Mouse (Mus musculus) monocyte, adult 2 months (primary cell): ENCODE measurements around the gene Akt2.
A peak's percentile ranks its signal among the peaks of the same experiment; 100 is the strongest.

ENCODE experiments used
- DNase-seq, 2 experiments: peaks; one replicate each; pipeline ENCODE4 v3.0.0; 2022; ENCODE audit warnings: low spot score in 2 of 2, low read depth in 1 of 2

Akt2 gene

DNA sequence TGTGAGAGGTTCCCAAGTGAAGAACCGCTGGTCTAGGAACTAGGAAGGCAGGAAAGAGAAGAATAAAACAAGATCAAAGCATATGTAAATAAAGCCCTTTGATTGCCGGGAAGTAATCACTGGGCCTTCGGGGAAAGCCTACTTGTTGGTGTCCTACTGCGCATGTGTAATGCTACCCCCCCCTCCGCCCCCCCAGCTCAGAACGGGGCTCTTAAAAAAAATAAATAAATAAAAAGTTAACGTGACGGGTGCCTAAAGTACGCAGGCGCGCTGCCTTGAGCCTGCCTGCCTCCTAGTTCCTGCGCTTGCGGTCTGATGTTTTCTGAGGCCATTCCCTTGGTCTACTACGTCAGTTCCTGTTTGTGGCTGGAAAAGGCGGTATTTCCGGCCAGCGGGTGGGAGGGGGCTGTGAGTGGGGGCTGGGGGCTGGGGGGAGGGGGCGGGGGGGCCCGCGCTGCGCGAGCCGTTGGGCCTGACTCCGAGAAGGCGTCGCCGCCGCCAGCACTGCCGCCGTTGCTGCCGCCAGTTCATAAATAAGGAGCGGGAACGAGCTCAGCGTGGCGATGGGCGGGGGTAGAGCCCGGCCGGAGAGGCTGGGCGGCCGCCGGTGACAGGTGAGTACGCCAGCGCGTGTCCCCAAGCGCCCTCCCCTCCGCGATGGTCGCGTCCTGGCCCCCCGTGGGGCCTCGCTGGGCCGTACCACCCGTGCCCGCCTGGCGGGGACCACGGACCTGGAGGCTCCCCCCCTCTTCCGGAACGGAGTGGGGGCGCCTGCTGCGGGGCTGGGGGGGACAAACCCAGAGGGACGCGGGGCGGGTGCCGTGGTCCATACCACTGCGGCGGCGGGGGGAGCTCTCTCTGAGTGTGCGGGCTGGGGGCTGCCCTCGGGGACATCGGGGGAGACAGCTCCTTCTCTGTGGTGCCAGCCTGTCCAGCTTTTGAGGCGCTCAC lies at the start of gene Akt2:
Gene Akt2 (plus strand): TSS at position 287 of the 951 bp plus-strand sequence.
- DNase-seq, result peak; percentile 75 to 77

DNA sequence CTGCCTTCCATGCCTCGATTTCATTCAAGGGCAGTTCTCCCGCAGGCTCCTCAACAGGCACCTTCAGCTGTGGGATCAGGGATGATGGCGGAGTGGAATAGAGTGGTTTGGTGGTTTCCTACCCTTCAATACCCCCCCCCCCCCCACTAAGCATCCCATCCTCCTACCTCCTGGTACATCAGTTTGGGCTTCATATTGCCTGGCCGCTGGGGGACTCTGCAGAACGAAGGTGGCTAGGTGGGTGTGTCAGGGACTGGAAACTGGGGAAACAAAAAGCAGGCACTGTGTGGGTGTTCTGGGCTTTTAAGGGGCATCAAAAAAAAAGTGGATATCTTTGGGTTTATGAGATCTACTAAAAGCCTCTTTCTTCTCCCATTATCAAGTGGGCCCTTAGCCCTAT lies 49.4 kb upstream of the Akt2 start:
- no peak for DNase-seq

DNA sequence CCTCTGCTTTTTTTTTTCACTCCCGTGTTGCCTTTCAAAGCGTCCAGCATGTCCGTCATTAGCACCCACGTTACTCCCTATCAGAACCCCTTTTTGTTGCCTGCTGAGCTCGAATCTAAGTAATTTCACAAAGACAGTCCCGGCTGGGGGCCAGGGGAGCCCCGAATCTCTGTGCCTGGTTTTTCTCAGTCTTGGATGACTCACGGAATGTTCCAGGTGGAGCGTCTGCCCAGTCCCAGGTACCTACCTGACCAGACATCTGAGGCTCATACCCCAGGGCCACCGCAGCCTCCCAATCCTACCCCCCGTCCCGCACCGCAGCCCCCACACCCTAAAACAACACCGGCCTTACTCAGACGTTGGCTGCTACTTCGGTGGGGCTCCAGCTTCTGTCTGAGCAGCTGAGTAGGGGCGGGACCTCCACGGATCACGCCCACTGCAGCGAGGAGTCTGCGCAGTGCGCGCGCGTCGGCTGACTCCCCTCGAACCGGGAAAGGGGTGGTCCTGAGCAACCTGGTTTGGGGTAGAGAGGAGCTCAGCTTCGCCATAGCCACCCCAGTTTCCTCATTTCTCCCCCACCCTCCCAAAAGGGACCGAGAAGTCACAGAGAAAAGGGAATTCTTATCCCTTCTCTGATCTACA lies 48.8 kb upstream of the Akt2 start:
- peak in 1 of 2 experiments; percentile 38 for DNase-seq

DNA sequence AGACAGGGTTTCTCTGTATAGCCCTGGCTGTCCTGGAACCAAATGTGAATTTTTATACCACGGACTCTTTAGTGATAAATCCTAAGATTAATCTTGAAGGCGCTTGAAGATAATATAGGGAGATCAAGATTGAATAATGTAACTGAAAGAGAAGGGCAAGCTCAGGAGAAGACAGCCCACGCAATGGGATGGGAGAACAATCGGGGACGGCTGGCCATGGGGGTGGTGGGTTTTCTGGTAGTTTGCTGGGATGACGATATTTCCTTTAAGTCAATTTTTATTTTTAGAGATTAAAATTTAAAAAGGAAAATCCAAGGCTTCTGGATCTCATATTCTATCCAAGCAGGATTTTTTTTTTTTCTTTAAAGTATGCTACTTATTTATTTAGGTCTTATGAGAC lies 48.3 kb upstream of the Akt2 start:
- no peak for DNase-seq

DNA sequence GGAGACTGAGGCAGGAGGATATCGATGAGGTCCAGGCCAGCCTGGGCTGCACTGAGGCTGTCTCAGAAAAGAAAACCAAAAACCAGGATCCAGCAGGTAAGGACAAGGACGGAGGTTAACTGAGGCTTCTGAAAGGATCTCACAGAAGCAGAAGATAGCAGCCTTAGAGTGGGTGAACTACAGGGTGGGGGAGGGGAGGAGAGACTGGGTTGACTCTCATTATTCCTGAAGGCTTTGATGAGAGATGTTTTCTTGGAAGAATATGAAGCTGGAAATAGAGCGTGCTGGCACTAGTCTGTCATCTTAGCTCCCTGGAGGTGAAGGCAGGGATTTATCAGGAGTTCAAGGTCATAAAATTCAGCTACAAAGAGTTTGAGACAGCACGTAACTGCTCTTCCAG lies 47.5 kb upstream of the Akt2 start:
- DNase-seq, result no peak

DNA sequence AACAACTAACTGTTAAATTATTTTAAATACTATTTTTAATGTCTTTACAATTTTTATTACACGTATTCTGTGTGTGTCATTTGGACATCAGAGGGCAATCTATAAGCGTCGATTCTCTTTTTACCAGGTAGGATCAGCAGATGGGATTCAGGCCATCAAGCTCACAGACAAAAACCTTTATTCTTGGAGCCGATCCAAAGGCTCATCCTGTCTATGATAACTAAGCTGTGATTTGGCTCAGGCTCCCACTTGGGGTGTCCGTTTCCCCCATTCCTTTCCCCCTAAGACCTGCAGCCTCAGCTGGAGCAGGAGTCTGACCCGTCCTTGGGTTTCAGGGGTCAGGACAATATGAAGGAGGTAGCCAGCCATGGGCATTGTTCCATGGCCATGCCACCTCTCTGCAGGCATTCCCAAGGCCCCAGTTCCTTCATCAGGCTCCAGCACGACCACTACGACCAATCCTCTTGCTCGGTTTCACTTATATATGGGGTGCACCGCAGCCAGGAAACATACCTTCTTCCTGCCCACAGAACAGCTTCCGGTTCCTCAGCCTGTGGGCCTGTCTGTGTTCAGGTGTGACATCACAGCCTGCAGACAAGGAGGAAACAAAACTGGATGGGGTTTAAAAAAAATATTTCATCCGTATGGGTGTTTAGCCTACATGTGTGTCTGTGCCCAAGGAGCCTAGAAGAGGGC lies 46.5 kb upstream of the Akt2 start:
- no peak for DNase-seq

DNA sequence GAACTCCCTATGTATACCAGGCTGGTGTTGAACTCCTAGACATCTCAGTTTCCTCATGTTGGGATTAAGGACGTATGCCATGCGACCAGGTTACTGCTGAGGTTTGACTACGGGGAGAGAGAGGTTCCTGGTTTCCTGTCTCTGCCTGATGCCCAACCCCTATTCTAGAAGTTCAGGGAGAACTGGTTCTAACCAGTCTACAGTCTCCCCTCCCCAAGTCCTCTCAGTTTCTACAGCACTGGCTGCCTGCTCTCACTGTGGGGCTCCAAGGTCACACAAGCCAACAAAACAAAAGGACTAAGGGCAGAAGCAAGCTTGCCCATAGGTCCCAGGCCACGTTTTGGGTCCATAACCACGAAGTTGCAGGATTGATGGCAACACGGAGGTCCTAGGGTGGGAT lies 41.8 kb upstream of the Akt2 start:
- no peak for DNase-seq

DNA sequence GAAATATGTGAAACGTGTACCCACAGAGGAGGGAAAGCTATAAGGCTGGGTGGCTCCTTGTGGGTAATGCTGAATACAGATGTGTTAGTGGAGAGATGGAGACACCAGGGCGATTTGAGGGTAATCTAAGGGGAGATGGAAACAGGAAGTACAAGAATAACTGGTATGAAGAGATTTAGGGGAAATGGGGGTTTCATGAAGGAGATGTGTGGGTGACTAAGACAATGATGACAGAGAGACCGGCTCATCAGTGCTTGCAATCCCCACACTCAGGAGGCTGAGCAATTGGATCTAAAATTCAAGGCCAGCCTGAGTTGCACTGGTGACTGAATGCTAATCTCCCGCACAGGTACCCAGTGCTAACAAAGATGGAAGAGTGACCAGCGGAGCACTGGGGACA lies 39.3 kb upstream of the Akt2 start:
- no peak for DNase-seq

DNA sequence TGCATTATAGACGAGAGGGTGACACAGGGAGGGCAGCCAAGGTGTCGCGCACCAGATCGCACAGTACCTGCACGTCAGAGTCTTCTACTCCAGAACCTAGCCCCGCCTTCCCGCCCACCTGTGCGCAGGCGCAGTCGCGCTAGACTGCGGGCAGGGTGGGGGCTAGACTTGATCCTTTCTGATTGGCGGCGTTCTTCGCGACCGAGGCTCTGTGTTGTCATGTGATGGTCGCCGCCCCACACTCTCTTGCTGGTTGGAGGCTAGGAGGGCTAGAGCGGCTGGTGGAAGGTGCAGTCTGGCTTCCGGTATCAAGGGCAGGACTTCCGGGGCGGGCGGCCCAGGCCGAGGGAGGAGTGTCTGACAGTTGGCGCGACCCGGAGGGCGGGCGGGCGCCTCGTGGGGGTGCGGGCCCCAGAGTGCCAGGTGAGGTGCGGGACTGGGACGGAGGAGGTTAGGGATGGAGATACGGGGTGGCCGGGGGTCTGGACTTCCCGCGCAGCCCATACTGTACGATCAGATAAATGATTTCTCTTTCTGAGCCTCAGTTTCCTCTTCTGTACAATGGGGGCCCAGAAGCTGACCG lies 38.3 kb upstream of the Akt2 start, which contains the start of the genes Pld3 and 2310022A10Rik:
Gene Pld3 (minus strand): TSS at position 288 of the 583 bp plus-strand sequence.
Gene 2310022A10Rik (plus strand): TSS at position 303 of the 583 bp plus-strand sequence.
- peak; percentile 70 to 77 for DNase-seq

DNA sequence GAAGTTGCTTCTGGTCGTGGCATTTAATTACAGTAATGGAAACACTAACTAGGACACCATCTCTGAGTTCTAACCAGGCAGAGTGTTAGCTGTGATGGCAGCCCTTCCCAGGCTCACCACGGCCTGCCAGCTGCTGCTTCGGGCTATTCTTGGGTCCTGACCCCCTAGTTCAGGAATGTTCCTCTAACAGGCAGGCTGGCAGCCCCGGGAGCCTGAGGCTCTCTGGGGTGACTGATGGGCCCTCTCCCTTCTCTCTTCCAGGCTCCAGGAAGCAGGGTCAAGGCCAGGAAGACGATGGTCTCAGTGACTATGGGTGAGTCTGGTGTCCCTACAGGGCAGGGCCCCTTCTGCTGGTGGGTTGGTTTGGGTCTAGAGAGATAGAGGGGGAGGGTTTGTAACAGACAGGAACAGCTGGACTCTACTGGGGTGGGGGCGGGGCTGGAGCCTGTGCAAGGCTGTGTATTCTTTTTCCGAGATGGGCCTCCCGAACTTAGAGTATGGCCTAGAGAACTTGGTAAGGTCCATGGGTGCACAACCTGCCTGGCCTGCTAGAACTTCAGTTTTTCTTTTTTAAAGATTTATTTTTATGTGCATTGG lies 31.0 kb upstream of the Akt2 start:
- no peak for DNase-seq

DNA sequence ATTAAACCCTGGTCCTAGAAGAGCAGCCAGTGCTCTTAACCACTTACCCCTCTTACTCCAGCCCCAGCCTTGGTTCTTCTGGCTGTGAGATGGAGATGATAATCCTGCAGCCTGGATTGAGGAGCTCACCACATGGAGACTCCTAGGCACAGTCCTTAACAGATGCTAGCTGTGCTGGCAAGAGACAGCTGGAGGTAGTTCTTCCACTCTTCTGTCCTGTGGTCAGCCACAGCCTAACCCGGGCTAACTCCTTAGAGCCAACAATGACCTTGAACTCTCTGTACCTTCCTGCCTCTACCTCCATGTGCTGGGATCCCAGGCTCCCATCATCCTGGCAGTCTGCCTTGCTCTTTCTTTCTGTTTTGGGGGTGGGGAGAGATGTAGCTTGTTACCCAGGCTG lies 30.4 kb upstream of the Akt2 start:
- no peak for DNase-seq

DNA sequence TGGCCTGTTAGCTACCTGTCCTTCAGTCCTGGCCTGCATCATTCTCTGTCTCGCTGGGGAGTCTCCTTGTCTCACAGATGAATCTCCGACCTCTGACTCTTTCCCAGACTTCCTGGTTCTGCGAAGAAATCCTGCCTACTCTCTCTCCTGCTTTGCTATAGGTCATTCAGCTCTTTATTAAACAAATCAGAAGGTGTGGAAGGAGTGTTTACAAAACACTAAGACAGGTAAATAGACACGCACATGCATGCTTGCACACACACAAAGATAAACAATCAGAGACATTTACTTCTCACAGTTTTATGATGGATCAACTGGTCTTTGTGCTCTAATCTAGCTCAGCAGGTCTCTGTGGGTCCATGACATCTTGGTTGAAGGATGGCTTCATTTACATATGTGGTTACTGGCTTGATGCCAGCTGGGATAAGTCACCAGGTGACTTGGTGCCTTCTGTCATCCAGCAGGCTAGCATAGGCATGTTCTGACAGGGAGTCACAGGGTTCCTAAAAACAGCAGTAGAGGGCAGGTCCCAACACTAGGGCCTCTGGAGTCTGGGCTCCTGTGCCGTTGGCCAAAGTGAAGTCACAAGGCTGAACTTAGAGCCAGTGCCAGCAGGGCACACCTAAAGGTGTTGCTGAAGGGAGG lies 21.6 kb upstream of the Akt2 start:
- no peak for DNase-seq

DNA sequence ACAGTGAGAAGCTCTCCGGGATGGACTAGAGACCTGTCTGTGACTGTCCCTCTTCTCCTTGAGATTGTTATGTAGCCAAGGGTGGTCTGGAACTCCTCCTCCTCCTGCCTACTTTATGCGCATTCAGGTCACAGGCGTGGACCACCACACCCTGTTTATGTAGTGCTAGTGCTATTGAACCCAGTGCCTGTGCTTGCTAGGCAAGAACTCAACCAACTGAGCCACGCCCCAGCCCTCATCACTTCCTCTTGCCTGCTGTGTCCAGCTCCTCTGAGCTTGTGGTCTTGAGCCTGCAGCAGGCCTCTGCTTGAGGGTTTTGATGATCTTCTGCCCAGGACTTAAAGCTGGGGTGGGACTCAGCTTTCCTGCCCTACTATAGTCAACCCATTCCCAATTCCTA lies 19.2 kb upstream of the Akt2 start:
- no peak for DNase-seq

DNA sequence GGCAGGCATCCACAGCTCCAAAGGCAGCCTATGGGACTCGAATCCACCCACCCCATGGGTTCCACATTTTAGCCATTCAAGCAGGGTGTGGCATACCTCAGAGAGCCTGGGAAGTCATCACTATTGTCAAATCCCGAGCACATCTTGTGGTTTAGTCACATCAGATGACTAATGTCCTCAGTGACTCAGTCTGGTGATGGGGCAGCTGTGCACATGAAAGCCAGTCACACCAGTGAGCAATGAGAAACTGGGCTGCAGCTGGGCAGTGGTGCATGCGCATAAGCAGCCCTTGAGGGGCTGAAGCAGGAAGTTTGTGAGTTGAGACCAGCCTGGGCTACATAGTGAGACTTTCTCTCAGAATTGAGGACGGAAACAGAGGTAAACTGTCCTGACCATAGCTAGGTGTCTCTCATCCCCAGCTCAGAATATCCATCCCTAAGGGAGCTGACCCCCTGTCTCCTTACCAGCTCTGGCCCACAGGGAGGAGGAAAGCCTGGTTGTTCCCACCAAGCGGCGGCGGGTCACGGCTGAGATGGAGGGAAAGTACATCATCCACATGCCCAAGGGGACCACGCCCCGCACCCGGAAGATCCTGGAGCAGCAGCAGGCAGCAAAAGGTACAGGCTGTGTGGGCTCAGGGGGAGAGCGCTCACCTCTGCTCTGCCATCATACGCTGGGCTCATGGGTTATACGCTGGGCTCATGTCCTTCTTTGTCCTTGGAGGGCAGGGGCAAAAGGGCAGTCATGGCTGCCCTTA lies 17.1 kb upstream of the Akt2 start:
- DNase-seq, result peak; percentile 42 to 43

DNA sequence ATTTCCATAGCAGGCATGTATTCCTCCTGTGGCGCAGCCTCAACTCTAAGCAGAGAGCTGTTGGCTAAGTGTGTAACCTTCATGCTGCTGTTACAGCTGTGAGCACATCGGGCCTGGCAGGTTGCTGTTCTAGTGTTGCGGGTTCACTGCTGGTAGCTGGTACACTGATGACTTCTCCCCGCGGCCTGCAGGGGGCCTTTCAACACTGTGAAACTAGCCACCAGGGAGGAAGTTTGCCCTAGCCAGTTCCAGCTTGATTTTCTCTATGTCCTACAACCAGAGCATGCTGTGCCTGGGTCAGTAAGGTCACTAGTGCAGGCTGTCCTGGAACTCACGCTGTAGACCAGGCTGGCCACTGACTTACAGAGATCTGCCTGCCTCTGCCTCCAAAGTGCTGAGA lies 14.4 kb upstream of the Akt2 start:
- peak in 1 of 2 experiments; percentile 56 for DNase-seq

DNA sequence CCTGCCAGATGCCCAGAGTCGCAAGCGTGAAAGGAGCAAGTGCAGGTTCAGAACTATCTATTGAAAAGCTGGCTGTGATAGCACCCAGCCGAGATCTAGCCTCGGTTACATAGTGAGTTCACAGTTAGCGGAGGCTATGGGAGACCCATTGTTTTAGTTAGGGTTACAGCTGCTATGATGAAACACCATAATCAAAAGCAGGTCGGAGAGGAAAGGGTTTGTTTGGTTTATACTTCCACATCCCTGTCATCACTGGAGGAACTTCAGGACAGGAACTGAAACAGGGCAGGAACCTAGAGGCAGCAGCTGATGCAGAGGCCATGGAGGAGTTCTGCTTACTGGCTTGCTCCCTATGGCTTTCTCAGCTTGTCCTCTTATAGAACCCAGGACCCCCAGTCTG lies 13.8 kb upstream of the Akt2 start:
- no peak for DNase-seq

DNA sequence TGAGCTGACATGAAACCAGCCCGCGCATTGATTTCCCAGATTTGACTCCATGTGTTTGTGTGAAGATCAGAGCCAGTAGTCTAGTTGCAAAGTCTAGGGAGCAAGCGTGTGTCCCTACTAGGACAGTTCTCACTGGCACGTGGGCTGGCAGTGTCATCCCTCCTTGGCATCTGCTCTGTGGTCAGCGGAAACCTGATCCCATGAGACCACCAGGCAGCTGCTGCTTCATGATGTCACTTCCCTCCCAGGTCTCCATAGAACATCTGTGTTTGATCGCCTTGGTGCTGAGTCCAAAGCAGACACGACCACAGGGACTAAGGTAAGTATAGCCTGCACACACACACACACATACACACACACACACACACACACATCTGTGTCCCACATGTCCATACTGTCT lies 12.9 kb upstream of the Akt2 start:
- DNase-seq, result no peak

DNA sequence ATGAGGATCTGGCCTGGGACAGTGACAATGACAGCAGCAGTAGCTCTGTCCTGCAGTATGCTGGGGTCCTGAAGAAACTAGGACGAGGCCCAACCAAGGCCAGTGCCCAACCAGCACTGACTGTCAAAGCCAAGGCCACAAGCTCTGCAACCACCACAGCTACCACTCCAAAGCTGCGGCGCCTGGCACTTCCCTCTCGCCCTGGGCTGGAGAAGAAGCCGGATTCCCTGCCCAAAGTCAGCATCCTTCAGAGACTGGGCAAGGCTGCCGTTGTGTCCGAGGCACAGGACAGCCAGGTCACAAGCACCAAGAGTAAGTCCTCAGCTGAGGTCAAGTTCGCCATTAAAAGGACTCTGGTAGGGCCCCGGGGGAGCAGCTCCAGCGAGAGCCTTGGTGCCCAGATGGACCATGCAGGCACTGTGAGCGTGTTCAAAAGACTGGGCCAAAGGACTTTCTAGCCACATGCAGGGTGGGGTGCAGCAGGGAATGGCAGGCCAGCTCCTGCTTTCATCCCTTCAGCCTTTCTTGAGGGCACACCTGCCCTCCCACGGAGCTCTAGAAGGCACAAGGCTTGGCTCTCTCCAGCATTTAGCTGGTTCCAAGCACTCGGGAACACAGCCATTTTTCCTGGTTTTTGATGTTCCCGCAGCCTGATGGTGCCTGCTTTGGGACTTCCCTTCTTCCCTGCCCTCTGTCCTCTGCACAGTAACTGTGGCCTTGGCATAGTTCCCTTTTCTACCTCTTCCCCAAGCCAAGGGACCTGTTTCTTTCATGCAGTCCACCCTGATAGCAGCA lies 10.8 kb upstream of the Akt2 start:
- DNase-seq, result no peak

DNA sequence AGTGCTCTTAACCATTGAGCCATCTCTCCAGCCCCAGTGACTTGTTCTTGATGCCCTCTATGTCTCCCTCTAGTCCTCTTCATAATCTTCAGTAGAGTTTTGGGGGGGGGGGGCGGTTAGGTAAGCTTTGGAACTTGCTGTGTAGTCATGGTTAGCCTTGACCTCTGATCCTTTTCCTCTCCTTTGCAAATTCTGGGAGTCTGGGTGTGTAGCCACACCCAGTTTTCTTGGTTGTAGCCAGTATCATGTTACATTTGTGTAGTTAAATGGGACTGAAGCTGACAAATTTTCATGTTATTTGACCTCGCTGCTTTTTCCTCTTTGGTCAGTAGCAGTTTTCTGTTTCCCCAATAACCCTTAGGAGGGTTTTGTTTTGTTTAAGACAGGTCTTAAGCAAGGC lies 4.5 kb upstream of the Akt2 start:
- no peak for DNase-seq
